Mouse (Mus musculus) adrenal gland (tissue): ENCODE results near the gene Isg20l2.

ENCODE experiments used
- intact Hi-C: fragments of 180-260 bp; cut with DNase I; formaldehyde crosslinking; loops from one replicate; pipeline ENCODE4 v1.15.1; 2025

The Isg20l2 gene

DNA sequence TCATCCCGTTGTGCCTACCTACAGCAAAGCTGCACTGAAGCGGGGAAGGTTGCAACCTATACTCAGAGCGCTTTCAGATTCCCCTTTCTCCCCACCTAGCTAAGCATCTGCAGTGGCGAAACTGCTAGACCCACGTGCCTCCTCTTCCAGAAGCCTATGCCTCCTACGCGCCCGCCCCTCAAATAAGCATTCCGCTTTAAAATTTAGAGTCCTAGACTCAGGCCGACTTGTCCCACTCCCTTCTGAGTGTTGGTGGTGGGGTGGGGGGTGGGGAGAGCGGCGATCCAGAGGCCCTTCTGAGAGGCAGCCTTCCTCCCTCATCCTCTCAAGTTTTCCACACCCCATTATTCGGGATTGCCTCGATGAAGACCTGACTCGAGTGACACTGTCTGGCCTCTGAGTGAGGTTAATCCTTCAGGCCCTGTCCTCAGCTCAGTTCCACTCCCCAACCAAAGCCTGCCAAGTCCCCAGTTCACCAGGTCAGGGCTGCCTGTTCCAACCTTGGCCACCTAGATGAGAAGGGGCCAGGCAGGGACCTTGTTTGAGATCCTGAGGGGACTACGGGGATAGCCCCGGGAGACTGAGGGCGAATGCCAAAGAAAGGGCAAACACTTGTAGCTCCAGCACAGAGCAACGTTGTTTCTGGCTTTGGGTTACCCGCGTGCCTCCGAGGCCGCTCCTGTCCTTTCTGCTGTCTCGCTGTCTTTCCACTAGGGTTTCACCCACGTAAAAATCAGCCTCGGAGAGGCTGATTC is 17.1 kb downstream of the Isg20l2 start:
- intact Hi-C loops, result no loop called here

DNA sequence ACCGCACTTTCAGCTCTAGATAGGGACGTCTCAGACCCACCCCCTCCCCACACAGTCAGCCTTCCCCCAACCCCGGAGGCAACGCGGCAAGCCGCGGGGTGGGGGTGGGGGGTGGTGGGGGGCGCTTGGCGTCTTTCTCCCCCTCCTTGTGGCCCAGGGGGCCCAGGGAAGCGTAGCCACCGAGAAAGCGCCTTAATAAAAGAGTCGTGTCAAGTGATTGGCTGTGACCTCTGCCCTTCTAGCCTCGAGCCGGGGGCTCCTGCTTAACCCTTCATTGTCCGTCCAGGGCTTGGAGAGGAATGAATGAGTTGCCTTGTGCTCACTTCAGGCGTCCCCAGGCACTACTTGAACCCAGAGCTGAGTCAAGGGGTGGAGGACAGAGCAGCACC is 17.7 kb downstream of the Isg20l2 start:
- intact Hi-C loops, result no loop called here

DNA sequence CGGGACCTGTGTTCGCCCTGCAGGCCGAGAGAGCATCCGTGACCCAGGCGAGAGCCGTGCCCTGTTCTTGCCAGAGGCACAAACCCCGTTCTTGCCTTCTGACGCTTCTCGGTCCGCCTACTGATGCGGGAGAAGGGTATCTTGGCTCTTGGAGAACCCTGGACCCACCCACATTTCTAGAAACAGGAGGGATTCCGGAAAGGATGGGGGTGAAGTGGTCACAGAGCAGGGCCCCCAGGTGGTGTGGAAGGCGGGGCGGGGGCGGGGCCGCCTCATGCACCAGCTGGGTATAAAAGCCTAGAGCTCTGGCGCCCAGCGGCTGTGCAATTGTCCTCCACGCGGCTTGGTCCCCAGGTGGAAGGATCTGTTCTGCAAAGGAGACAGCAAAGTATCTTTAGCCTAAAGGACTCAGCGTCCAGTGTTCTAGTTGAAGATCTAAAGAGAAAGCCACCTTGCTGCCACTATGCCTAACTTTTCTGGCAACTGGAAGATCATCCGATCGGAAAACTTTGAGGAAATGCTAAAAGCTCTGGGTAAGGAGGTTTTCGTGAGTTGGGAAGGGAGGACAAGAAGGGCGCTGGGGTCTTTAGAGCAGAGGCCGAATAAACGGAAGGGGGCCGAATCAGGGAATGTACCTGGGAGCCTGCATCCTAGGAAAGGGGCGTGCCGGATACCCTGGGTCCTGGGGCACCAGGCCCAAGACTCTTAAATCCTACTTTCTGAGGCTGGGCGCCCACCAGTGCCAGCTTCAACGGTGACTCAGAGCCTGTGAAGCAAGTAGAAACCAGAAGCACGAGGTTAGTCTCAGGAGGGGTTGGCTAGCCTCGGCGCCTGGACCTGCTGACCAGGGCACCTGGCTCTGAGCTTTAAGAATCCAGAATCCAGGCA is 18.5 kb downstream of the Isg20l2 start, which contains the start of gene Crabp2:
Crabp2 (plus strand) TSS at position 289 of the 888 bp plus-strand sequence.
- intact Hi-C loops, result no loop called here

GRCm38 (mm10) chr3:87949266-87949954 is 19.3 kb downstream of the Isg20l2 start:
- intact Hi-C loops, result no loop called here

GRCm38 (mm10) chr3:87949955-87950515 is 19.9 kb downstream of the Isg20l2 start:
- intact Hi-C loops, result no loop called here

DNA sequence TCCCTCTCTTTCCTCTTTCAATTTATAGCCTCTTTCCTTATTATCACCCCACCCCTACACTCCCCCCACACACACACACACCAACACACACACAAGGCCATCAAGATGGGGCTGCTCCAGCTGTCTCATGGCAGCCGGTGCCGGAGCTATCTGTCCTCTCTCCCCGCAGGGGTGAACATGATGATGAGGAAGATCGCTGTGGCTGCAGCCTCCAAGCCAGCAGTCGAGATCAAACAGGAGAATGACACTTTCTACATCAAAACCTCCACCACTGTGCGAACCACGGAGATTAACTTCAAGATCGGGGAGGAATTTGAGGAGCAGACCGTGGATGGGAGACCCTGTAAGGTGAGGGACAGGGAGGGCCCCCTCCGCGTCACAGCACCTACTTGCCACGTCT is 21.8 kb downstream of the Isg20l2 start:
- intact Hi-C loops, result no loop called here

DNA sequence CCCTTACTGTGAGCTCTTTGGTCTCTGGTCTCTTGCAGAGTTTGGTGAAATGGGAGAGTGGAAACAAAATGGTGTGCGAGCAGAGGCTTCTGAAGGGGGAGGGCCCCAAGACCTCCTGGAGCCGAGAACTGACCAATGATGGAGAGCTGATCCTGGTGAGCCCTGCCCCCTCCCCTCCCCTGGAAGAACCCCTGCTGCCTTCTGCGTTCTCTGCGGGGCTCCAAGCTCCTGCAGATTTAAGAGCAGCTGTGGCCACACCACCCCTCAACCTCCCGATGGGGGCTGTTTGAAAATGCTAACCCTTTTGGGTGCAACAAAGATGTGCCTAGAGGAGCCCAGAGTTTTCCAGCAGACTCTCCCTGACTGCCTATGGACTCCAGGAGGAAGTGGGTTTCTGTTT is 22.3 kb downstream of the Isg20l2 start:
- intact Hi-C loops, result no loop called here

DNA sequence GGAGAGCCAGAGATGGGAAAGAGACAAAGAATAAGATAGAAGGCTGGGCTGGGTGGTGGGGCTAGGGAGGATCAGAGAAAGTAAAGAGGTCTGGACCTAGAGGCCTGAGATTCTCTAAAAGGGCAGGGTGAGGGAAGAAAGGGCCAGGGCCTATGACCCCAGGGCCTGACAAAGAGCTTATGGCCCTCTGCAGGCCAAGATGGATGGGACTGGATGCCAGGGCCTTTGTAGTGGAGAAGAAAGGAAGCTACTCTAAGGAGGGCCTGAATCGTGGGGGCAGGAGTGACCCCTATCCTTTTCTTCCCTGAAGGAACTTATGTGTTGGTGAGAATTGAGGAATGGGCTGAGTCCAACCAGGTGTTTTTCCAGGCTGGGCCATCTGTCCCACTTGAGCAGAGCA is 27.9 kb downstream of the Isg20l2 start:
- intact Hi-C loops, result no loop called here

- intact Hi-C loops, result no loop called here
Observed at GRCm38 (mm10) chr3:87958476-87958875, 28.4 kb downstream of the Isg20l2 start.

GRCm38 (mm10) chr3:87958967-87959366 is 28.9 kb downstream of the Isg20l2 start:
- intact Hi-C loops, result no loop called here

DNA sequence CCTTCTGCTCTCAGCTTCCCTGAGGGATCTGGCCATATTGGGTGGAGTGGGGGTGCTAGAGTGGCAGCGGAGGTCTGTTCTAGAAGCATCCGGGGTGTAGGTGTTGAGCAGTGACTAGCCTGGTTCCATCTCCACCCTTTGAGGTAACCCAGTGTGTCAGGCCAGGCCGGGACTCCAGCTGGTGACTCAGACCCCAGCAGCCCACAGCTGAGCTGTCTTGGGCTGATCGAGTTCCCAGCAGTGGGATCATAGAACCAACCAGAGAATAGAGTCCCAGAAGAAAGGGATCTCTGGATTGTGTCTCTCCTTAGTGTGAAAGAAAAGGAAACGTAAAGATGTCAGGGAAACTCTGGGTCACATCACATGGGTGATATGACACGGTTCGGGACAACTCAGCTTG is 29.3 kb downstream of the Isg20l2 start:
- intact Hi-C loops, result no loop called here

DNA sequence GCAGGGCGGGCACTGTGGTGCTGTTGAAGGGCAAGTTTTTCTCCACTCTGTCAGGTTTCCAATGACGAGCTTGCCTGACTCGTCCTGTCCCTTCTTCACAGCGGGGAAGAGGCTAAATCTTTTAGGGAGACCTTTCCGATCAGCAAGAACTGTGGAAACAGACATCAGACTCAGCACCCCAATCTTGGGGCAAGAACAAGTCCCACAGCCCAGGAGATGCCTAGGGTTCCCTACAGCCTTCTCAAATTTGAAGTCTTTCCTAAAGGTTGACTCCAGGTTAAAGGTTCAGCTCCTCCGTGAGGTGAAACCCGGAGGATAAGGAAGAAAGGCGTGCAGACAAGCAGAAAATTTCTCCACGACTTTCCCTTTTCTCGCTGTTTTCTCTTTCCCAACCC is 30.1 kb downstream of the Isg20l2 start:
- intact Hi-C loops, result loop anchor here (2.0 kb wide), 1 partner anchor 21 kb away; no protein-coding TSS in a partner anchor

DNA sequence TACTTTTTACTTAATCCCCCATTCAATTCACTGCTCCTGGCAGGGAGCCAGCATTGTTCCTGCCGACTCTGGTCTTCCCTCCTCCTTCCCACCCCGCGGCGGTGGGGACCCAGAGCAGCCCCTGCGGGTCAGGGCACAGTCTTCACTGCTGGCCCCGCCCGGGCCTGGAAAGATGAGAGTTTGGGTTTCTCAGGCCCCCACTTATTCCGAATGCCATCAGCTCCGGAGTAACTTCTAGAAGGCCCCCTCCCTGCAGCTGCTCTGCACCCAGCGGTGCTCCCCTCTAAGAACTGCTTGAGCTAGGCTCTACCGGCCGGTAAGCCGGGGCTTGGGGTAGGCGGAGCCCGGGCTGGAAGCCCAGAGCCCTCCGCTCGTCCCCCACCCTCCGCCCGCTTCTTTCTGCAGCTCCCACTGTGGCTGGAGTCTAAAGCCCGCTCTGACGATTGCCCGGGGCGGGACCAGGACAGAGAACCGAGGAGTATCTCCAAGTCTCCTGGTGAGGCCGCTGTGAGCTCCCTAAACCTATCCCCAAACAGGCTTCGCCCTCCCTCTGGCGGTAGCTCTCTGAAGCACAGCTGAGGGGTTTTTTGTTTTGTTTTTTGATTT is 30.6 kb downstream of the Isg20l2 start:
- intact Hi-C loops, result loop anchor here (2.0 kb wide), 1 partner anchor 22 kb away; no protein-coding TSS in a partner anchor

DNA sequence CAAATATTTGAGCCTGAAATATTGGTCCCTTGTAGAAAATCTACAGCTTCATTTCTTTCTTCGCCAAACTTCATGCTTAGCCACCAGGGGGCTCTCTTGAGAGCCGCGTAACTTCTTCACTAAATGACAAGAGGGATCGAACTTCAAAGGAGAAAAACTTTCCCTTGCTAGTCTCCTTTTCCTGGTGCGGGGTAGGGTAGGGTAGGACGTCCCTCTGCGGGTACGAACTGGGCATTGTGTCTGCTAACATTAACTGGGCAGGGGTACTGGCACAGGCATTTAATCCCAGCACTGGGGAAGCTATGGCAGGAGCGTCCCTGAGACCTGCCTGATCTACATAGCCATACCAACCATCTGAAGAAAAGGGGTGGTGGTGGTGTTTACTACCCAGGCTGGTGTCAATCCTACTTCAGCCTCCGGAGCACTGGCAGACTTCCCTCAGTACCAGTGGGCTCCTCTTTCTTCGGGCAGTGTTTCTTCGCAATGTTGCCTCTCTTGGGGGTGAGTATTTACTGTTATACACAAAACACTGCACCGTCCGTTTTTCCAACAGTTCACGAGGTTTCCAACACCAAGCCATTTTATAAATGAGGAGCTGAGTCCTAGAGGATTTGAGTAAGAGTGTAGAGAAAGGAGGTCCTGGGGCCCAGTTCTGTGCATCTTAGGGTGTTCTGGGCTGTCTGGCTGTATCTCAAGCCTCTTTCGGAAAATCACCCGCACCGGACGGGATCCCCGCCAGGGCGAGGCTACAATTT is 40.2 kb downstream of the Isg20l2 start:
- intact Hi-C loops, result loop anchor here (1.0 kb wide), 1 partner anchor 17 kb away; no protein-coding TSS in a partner anchor

DNA sequence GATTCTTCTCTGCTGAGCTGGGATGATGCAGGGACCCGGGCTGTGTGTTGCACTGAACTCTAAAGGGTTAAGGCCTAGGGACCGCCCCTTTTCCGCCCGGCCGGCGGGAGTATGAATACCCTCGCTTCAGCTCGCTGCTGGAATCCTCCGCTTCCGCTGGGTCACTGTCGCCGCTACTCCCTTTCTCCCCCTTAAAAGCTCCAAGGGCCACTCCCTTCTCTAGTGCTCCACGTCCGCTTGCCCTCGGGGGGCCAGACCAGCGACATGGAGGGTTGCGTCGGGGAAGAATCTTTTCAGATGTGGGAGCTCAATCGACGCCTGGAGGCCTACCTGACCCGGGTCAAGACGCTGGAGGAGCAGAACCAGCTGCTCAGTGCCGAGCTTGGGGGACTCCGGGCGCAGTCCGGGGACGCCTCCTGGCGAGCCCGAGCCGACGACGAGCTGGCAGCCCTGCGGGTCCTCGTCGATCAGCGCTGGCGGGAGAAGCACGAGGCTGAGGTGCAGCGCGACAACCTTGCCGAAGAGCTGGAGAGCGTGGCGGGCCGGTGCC is 40.9 kb downstream of the Isg20l2 start, which contains the start of gene Nes:
Nes (plus strand) TSS at position 140 of the 550 bp plus-strand sequence.
- intact Hi-C loops, result loop anchor here (1.0 kb wide), 1 partner anchor 16 kb away; no protein-coding TSS in a partner anchor

- intact Hi-C loops, result no loop called here
Observed at GRCm38 (mm10) chr3:87971489-87972202, 41.5 kb downstream of the Isg20l2 start.

DNA sequence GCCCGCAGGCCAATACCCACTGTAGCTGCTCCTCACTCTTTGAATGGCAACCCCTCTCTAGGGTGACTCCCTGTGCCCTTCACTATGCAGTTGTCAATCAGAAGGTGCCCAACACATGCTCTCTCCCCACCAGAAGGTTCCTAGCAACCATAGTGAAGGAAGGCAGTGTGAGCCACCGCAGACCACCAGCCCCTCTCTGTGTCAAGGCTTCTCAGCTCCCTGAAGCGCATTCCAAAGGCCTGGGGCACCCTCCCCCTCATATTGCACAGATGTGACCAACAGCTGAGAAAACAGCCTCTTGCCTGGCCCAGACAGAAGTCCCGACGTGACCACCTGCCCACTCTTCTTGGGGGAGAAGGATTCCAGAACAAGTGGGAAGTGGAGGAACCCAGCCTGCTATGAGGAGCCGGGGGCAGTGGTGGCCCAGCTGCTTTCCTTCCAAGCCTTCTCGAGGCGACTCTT is 42.1 kb downstream of the Isg20l2 start:
- intact Hi-C loops, result no loop called here

- intact Hi-C loops, result no loop called here
Observed at GRCm38 (mm10) chr3:87972776-87973175, 42.7 kb downstream of the Isg20l2 start.
